Mouse (Mus musculus): ENCODE data around the gene Cnot2. TPM values are rescaled to one million over a fixed set of nuclear protein-coding genes. Genes with fewer than 3 reads are reported as not detected.
"Not testable (repeated sequence)": the region's sequence is repeated elsewhere in the genome, so short reads cannot be mapped to it uniquely, and the experiment has no call there.

The Cnot2 gene
- total RNA-seq (2015; ENCODE audit: low replicate concordance) (61.6 and 73.4 TPM in 2 replicates), total RNA-seq (2017; ENCODE audit: low replicate concordance) (80.9 and 86.6 TPM in 2 replicates)

GRCm38 (mm10) chr10:116581369-116581718, at the start of gene Cnot2:
Cnot2 (minus strand) TSS chr10:116581511.
- ATAC-seq (replicated peaks; ENCODE audit: low FRiP score, poor library complexity, severe bottlenecking): peak; percentile 74

- ATAC-seq (replicated peaks; ENCODE audit: low FRiP score, poor library complexity, severe bottlenecking): no peak
Measured at GRCm38 (mm10) chr10:116628926-116629325, 47.6 kb upstream of the Cnot2 start.

- no peak for ATAC-seq (replicated peaks; ENCODE audit: low FRiP score, poor library complexity, severe bottlenecking)
Measured at GRCm38 (mm10) chr10:116626009-116626408, 44.7 kb upstream of the Cnot2 start.

GRCm38 (mm10) chr10:116613250-116613649, 31.9 kb upstream of the Cnot2 start:
- not testable (repeated sequence) for ATAC-seq (replicated peaks; ENCODE audit: low FRiP score, poor library complexity, severe bottlenecking)

- ATAC-seq (replicated peaks; ENCODE audit: low FRiP score, poor library complexity, severe bottlenecking): no peak
Measured at GRCm38 (mm10) chr10:116604905-116605162, 23.5 kb upstream of the Cnot2 start.

- ATAC-seq (replicated peaks; ENCODE audit: low FRiP score, poor library complexity, severe bottlenecking): no peak
Measured at GRCm38 (mm10) chr10:116604081-116604904, 23.0 kb upstream of the Cnot2 start.

- no peak for ATAC-seq (replicated peaks; ENCODE audit: low FRiP score, poor library complexity, severe bottlenecking)
Measured at GRCm38 (mm10) chr10:116599056-116599850, 17.9 kb upstream of the Cnot2 start.

GRCm38 (mm10) chr10:116582738-116583137, 1.4 kb upstream of the Cnot2 start:
- ATAC-seq (replicated peaks; ENCODE audit: low FRiP score, poor library complexity, severe bottlenecking): no peak

- ATAC-seq (replicated peaks; ENCODE audit: low FRiP score, poor library complexity, severe bottlenecking): peak; percentile 68
Measured at GRCm38 (mm10) chr10:116581719-116582481, 589 bp upstream of the Cnot2 start.

- ATAC-seq (replicated peaks; ENCODE audit: low FRiP score, poor library complexity, severe bottlenecking): peak; percentile 43
Measured at GRCm38 (mm10) chr10:116580591-116581358, 536 bp downstream of the Cnot2 start.

- no peak for ATAC-seq (replicated peaks; ENCODE audit: low FRiP score, poor library complexity, severe bottlenecking)
Measured at GRCm38 (mm10) chr10:116579478-116579877, 1.8 kb downstream of the Cnot2 start.

GRCm38 (mm10) chr10:116578375-116578774, 2.9 kb downstream of the Cnot2 start:
- ATAC-seq (replicated peaks; ENCODE audit: low FRiP score, poor library complexity, severe bottlenecking): no peak

GRCm38 (mm10) chr10:116577181-116577580, 4.1 kb downstream of the Cnot2 start:
- ATAC-seq (replicated peaks; ENCODE audit: low FRiP score, poor library complexity, severe bottlenecking): no peak

- ATAC-seq (replicated peaks; ENCODE audit: low FRiP score, poor library complexity, severe bottlenecking): not testable (repeated sequence)
Measured at GRCm38 (mm10) chr10:116576071-116576470, 5.2 kb downstream of the Cnot2 start.

GRCm38 (mm10) chr10:116570526-116570925, 10.8 kb downstream of the Cnot2 start:
- ATAC-seq (replicated peaks; ENCODE audit: low FRiP score, poor library complexity, severe bottlenecking): no peak

- no peak for ATAC-seq (replicated peaks; ENCODE audit: low FRiP score, poor library complexity, severe bottlenecking)
Measured at GRCm38 (mm10) chr10:116568539-116568938, 12.8 kb downstream of the Cnot2 start.

GRCm38 (mm10) chr10:116567491-116568405, 13.6 kb downstream of the Cnot2 start:
- no peak for ATAC-seq (replicated peaks; ENCODE audit: low FRiP score, poor library complexity, severe bottlenecking)

- ATAC-seq (replicated peaks; ENCODE audit: low FRiP score, poor library complexity, severe bottlenecking): not testable (repeated sequence)
Measured at GRCm38 (mm10) chr10:116566492-116566891, 14.8 kb downstream of the Cnot2 start.
